In the genomic region with DNA sequence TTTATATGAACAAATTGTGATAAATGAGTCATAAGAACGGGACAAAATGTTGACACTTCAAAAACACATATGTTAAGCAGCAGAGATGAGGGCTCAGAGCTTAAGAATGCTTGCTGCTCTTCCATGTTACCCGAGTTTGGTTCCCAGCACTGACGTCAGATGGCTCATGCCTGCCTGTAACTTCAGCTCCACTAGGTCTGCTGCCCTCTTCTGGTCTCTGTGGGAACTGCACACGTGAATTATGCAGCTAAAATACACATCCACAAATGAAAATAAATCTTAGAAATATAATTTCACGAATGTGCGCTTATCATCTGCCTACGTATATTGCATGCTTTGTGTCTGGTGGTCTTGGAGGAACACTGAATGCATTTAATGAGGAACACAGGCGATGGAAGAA, we compare ENCODE assay signal across 8 mouse cellular contexts.
DNase-seq lines count a peak whose midpoint lies in the region; TF ChIP-seq lines count a peak whose summit lies in the region.

No protein-coding gene starts in this region.

- intact Hi-C loops in left cerebral cortex, adult 2 months (cut with DNase I) = no loop called here
- intact Hi-C loops in left cerebral cortex, postnatal 4 days (cut with DNase I) = no loop called here

- peak; percentile 56 for TF ChIP-seq CTCF in left cerebral cortex, adult 2 months (IDR thresholded peaks at IDR 0.05)

- H3K4me3 ChIP-seq in left cerebral cortex, adult 2 months = no peak overlapping the region

- peak; percentile 8 for DNase-seq in adrenal gland, postnatal 10 days
- DNase-seq in adrenal gland, adult 18-20 months (ENCODE audit: low spot score in 2 of 2) = no peak
- no peak for DNase-seq in left cerebral cortex, adult 2 months (ENCODE audit: extremely low spot score in 1 of 2, low spot score in 2 of 2)
- DNase-seq in left cerebral cortex, adult 8-10 months (ENCODE audit: low spot score in 2 of 2) = no peak
- peak; percentile 32 for DNase-seq in NIH3T3 (ENCODE audit: low read depth)
- DNase-seq in kidney, postnatal 14 days = peak; percentile 10
- no peak for DNase-seq in frontal cortex, postnatal 14 days (ENCODE audit: low spot score in 2 of 2)
- DNase-seq in left cerebral cortex, postnatal 4 days = no peak

- no peak overlapping the region for H3K27ac ChIP-seq in left cerebral cortex, adult 2 months

Comparison
In these comparisons a context has a peak if more than half of its experiments do, and no peak if none do; other contexts are left out.
1. DNase-seq: peak in adrenal gland, postnatal 10 days (single experiment), NIH3T3 (single experiment) and kidney, postnatal 14 days (single experiment); none in adrenal gland, adult 18-20 months (0 of 2), left cerebral cortex, adult 2 months (0 of 2), left cerebral cortex, adult 8-10 months (0 of 2), frontal cortex, postnatal 14 days (0 of 2) and left cerebral cortex, postnatal 4 days (single experiment).